ENCODE assay signal across 15 mouse cellular contexts in the genomic region with DNA sequence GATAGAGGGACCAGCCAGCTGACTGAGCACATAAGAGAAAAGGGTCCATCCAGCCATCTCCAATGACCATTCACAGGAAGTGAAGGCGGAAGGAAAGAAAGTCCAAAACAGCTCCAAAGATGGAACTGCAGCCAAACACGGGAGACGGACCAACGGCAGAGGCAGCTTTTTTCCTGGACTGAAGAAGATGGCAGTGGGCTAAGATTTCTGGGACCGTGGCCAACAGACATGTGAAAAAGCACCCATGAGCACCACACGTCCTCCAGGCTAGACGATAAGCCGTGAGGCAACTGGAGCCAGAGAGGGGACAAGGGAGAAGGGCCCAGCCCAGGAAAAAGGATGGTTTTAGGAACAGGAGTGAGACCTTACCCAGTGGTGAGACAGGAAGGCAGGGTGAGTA. TPM values are rescaled to one million over a fixed set of nuclear protein-coding genes. Genes with fewer than 3 reads are reported as not detected.
DNase-seq lines count a peak whose midpoint lies in the region; ATAC-seq and TF ChIP-seq lines count a peak whose summit lies in the region.
"Had no signal": no experiment of that assay in that cellular context is flagged by ENCODE, and none has a peak within 500 bp of the region (broad histone marks: within the 10 kb centered on the region; RNA-seq: fewer than 3 reads in every experiment).

No protein-coding gene starts in this region.

- intact Hi-C loops in heart, postnatal 10 days (cut with DNase I), result no loop called here

- H3K9ac ChIP-seq in kidney, embryonic 14.5 days (ENCODE audit: low read depth, low read length), result no peak overlapping the region
- no peak overlapping the region for H3K9ac ChIP-seq in lung, postnatal 0 days (replicated peaks; ENCODE audit: low read depth)
- 0 out of 2 replicates have a peak overlapping the region, but pooled peaks have one; percentile 7 for H3K9ac ChIP-seq in heart, embryonic 13.5 days

- no peak for TF ChIP-seq EP300 in lung, postnatal 0 days (IDR thresholded peaks at IDR 0.05)

- H3K4me1 ChIP-seq in kidney, embryonic 14.5 days (ENCODE audit: control insufficient read depth, insufficient read depth, low read length), result 0 out of 2 replicates have a peak, but pooled peaks cover 7% of the 10 kb centered on the region
- no peaks in the 10 kb centered on the region for H3K4me1 ChIP-seq in lung, postnatal 0 days (ENCODE audit: insufficient read depth, low read depth, low read length)
- H3K4me1 ChIP-seq in heart, embryonic 13.5 days, result peaks cover 36% of the 10 kb centered on the region

- no peak overlapping the region for H3K27ac ChIP-seq in kidney, embryonic 14.5 days (ENCODE audit: low read depth, low read length)
- H3K27ac ChIP-seq in lung, postnatal 0 days (ENCODE audit: low read length), result no peak overlapping the region
- peak overlapping the region; percentile 53 for H3K27ac ChIP-seq in heart, embryonic 13.5 days (replicated peaks)

- no peak overlapping the region for H3K4me3 ChIP-seq in kidney, embryonic 14.5 days (ENCODE audit: low read length)
- H3K4me3 ChIP-seq in lung, postnatal 0 days (ENCODE audit: low read depth, low read length), result no peak overlapping the region
- H3K4me3 ChIP-seq in heart, embryonic 13.5 days, result no peak overlapping the region

- no peaks in the 10 kb centered on the region for H3K9me3 ChIP-seq in kidney, embryonic 14.5 days (ENCODE audit: control insufficient read depth, low read length)
- H3K9me3 ChIP-seq in lung, postnatal 0 days (ENCODE audit: low read length), result no peaks in the 10 kb centered on the region
- H3K9me3 ChIP-seq in heart, embryonic 13.5 days, result no peaks in the 10 kb centered on the region

- 85% methylated on average over 8 of the region's 8 CpGs for WGBS in kidney, embryonic 14.5 days
- 30% methylated on average over 8 of the region's 8 CpGs for WGBS in lung, postnatal 0 days
- WGBS in heart, embryonic 13.5 days, result 37% methylated on average over 8 of the region's 8 CpGs

- DNase-seq in kidney, adult 9 months, result peak; percentile 20
- DNase-seq in lung, postnatal 0 days (ENCODE audit: low spot score), result peak; percentile 20
- no peak for DNase-seq in lung, postnatal 25 days (ENCODE audit: low spot score)
- DNase-seq in heart, postnatal 10 days, result peak; percentile 42 to 50
- no peak for DNase-seq in testis, postnatal 10 days (ENCODE audit: low spot score)
- DNase-seq in Muller cell, postnatal 12 days (ENCODE audit: inconsistent ontology term), result no peak
- DNase-seq: adrenal gland, postnatal 10 days; gastrocnemius, postnatal 10 days; kidney, postnatal 4 days; retina, postnatal 1 day; thymus, postnatal 4 days had no signal

- ATAC-seq in kidney, embryonic 14.5 days (ENCODE audit: low FRiP score, low TSS enrichment), result no peak
- ATAC-seq in lung, postnatal 0 days, result no peak
- ATAC-seq in heart, embryonic 13.5 days (ENCODE audit: extremely low read depth, insufficient number of reproducible peaks, low FRiP score, low TSS enrichment), result no peak
- ATAC-seq: CD4-positive, CD25-positive, alpha-beta regulatory T cell, adult 4 months had no signal

- no peak overlapping the region for H3K4me2 ChIP-seq in kidney, embryonic 14.5 days (replicated peaks; ENCODE audit: low read depth, low read length)
- no peak overlapping the region for H3K4me2 ChIP-seq in lung, postnatal 0 days (replicated peaks; ENCODE audit: low read depth, low read length)
- peak overlapping the region; percentile 13; the same call in 1 of the 2 replicates for H3K4me2 ChIP-seq in heart, embryonic 13.5 days

- no peak for TF ChIP-seq CTCF in lung, postnatal 0 days (IDR thresholded peaks at IDR 0.05)

- peaks cover 1% of the 10 kb centered on the region; the same call in 1 of the 2 replicates for H3K36me3 ChIP-seq in kidney, embryonic 14.5 days (ENCODE audit: control insufficient read depth, insufficient read depth, low read length)
- no peaks in the 10 kb centered on the region for H3K36me3 ChIP-seq in lung, postnatal 0 days (ENCODE audit: insufficient read depth, low read length)
- peaks cover 6% of the 10 kb centered on the region; the same call in 1 of the 2 replicates for H3K36me3 ChIP-seq in heart, embryonic 13.5 days

- H3K27me3 ChIP-seq in kidney, embryonic 14.5 days (ENCODE audit: control insufficient read depth, insufficient read depth, low read length), result no peaks in the 10 kb centered on the region
- no peaks in the 10 kb centered on the region for H3K27me3 ChIP-seq in lung, postnatal 0 days (replicated peaks; ENCODE audit: insufficient read depth, low read length)
- H3K27me3 ChIP-seq in heart, embryonic 13.5 days (replicated peaks), result no peaks in the 10 kb centered on the region

RNA-seq across cellular contexts. Expression of a gene that starts 20.6 kb away (rescaled TPM):
- 20.8 and 29.5 TPM in 2 replicates for polyA plus RNA-seq in kidney, embryonic 14.5 days (2014; fragmentation: Nextera tagmentation; extraction: Ambion mirVana)
- polyA plus RNA-seq in lung, postnatal 0 days (2015; fragmentation: Nextera tagmentation; extraction: Ambion mirVana), result 47.4 and 49.4 TPM in 2 replicates
- polyA plus RNA-seq in heart, embryonic 13.5 days (2015; fragmentation: Nextera tagmentation; extraction: Ambion mirVana), result 28.2 and 31.6 TPM in 2 replicates
- total RNA-seq in heart, postnatal 10 days (2021), result 10 to 100 TPM in 1 of 2 experiments, 1 to 10 TPM in 1; 8.6 to 11.5 TPM
- total RNA-seq: MEL had no signal
- polyA plus RNA-seq: CD4-positive, CD25-positive, alpha-beta regulatory T cell, adult 4 months had no signal

Comparison
In these comparisons a context has a peak if more than half of its experiments do, and no peak if none do; other contexts are left out.
1. DNase-seq: peak in kidney, adult 9 months (single experiment), lung, postnatal 0 days (single experiment) and heart, postnatal 10 days (2 of 2); none in lung, postnatal 25 days (single experiment), testis, postnatal 10 days (single experiment) and Muller cell, postnatal 12 days (single experiment).